Mouse (Mus musculus): ENCODE data around the gene Hormad2. TPM values are rescaled to one million over a fixed set of nuclear protein-coding genes. Genes with fewer than 3 reads are reported as not detected.

Hormad2 gene
- polyA plus RNA-seq, 1 experiment from 2014 or later, result 0.38 TPM

GRCm38 (mm10) chr11:4446195-4446868, 5.4 kb upstream of the Hormad2 start:
- no peaks in the 10 kb centered on the region for H3K36me3 ChIP-seq (ENCODE audit: control insufficient read depth, insufficient read depth, low read length)
- H3K27me3 ChIP-seq (ENCODE audit: control insufficient read depth, insufficient read depth, low read length), result no peaks in the 10 kb centered on the region
- H3K4me2 ChIP-seq (ENCODE audit: low read length), result no peak overlapping the region
- ATAC-seq (ENCODE audit: insufficient number of reproducible peaks, insufficient read depth, low FRiP score, low read depth), result no peak
- 90% methylated on average over 9 of the region's 9 CpGs for WGBS
- no peaks in the 10 kb centered on the region for H3K9me3 ChIP-seq (ENCODE audit: control insufficient read depth, low read length)
- H3K4me1 ChIP-seq (ENCODE audit: control insufficient read depth in 2 of 2, insufficient read depth in 2 of 2, low read length in 2 of 2), result no peaks in the 10 kb centered on the region
- H3K9ac ChIP-seq (ENCODE audit: low read length), result no peak overlapping the region
- no peak overlapping the region for H3K27ac ChIP-seq (replicated peaks in 1 of 2; ENCODE audit: control insufficient read depth in 1 of 2, insufficient read depth in 1 of 2, low read depth in 2 of 2, low read length in 2 of 2)
- no peak overlapping the region for H3K4me3 ChIP-seq (ENCODE audit: control insufficient read depth in 1 of 2, insufficient read depth in 1 of 2, low read depth in 1 of 2, low read length in 2 of 2)

GRCm38 (mm10) chr11:4442280-4442679, 1.4 kb upstream of the Hormad2 start:
- H3K27me3 ChIP-seq (ENCODE audit: control insufficient read depth, insufficient read depth, low read length), result no peaks in the 10 kb centered on the region
- no peaks in the 10 kb centered on the region for H3K9me3 ChIP-seq (ENCODE audit: control insufficient read depth, low read length)
- no peak for ATAC-seq (ENCODE audit: insufficient number of reproducible peaks, insufficient read depth, low FRiP score, low read depth)

GRCm38 (mm10) chr11:4438211-4438610, 2.7 kb downstream of the Hormad2 start:
- no peak for ATAC-seq (ENCODE audit: insufficient number of reproducible peaks, insufficient read depth, low FRiP score, low read depth)
- no peak overlapping the region for H3K27ac ChIP-seq (replicated peaks in 1 of 2; ENCODE audit: control insufficient read depth in 1 of 2, insufficient read depth in 1 of 2, low read depth in 2 of 2, low read length in 2 of 2)
- H3K4me1 ChIP-seq (ENCODE audit: control insufficient read depth in 2 of 2, insufficient read depth in 2 of 2, low read length in 2 of 2), result no peaks in the 10 kb centered on the region; a peak in 1 of 4 replicates
- H3K4me2 ChIP-seq (ENCODE audit: low read length), result no peak overlapping the region
- no peak overlapping the region for H3K9ac ChIP-seq (ENCODE audit: low read length)
- no peaks in the 10 kb centered on the region for H3K36me3 ChIP-seq (ENCODE audit: control insufficient read depth, insufficient read depth, low read length)
- H3K27me3 ChIP-seq (ENCODE audit: control insufficient read depth, insufficient read depth, low read length), result no peaks in the 10 kb centered on the region
- H3K4me3 ChIP-seq (ENCODE audit: control insufficient read depth in 1 of 2, insufficient read depth in 1 of 2, low read depth in 1 of 2, low read length in 2 of 2), result no peak overlapping the region
- 67% methylated on average over 2 of the region's 2 CpGs for WGBS
- H3K9me3 ChIP-seq (ENCODE audit: control insufficient read depth, low read length), result no peaks in the 10 kb centered on the region

More at GRCm38 (mm10) chr11:4442280-4442679, 1.4 kb upstream of the Hormad2 start:
- H3K27ac ChIP-seq (replicated peaks in 1 of 2; ENCODE audit: control insufficient read depth in 1 of 2, insufficient read depth in 1 of 2, low read depth in 2 of 2, low read length in 2 of 2), result no peak overlapping the region
- H3K4me3 ChIP-seq (ENCODE audit: control insufficient read depth in 1 of 2, insufficient read depth in 1 of 2, low read depth in 1 of 2, low read length in 2 of 2), result no peak overlapping the region
- 36% methylated on average over 1 of the region's 1 CpGs for WGBS
- no peaks in the 10 kb centered on the region; a peak in 1 of 4 replicates for H3K4me1 ChIP-seq (ENCODE audit: control insufficient read depth in 2 of 2, insufficient read depth in 2 of 2, low read length in 2 of 2)
- no peaks in the 10 kb centered on the region for H3K36me3 ChIP-seq (ENCODE audit: control insufficient read depth, insufficient read depth, low read length)
- no peak overlapping the region for H3K9ac ChIP-seq (ENCODE audit: low read length)
- H3K4me2 ChIP-seq (ENCODE audit: low read length), result no peak overlapping the region

- ATAC-seq (ENCODE audit: insufficient number of reproducible peaks, insufficient read depth, low FRiP score, low read depth), result no peak
- H3K36me3 ChIP-seq (ENCODE audit: control insufficient read depth, insufficient read depth, low read length), result no peaks in the 10 kb centered on the region
- no peaks in the 10 kb centered on the region; a peak in 1 of 4 replicates for H3K4me1 ChIP-seq (ENCODE audit: control insufficient read depth in 2 of 2, insufficient read depth in 2 of 2, low read length in 2 of 2)
- WGBS, result 86% methylated on average over 1 of the region's 1 CpGs
- H3K9me3 ChIP-seq (ENCODE audit: control insufficient read depth, low read length), result no peaks in the 10 kb centered on the region
- H3K27ac ChIP-seq (replicated peaks in 1 of 2; ENCODE audit: control insufficient read depth in 1 of 2, insufficient read depth in 1 of 2, low read depth in 2 of 2, low read length in 2 of 2), result no peak overlapping the region
- H3K27me3 ChIP-seq (ENCODE audit: control insufficient read depth, insufficient read depth, low read length), result no peaks in the 10 kb centered on the region
- H3K4me2 ChIP-seq (ENCODE audit: low read length), result no peak overlapping the region
- H3K9ac ChIP-seq (ENCODE audit: low read length), result no peak overlapping the region
- no peak overlapping the region for H3K4me3 ChIP-seq (ENCODE audit: control insufficient read depth in 1 of 2, insufficient read depth in 1 of 2, low read depth in 1 of 2, low read length in 2 of 2)
Measured at GRCm38 (mm10) chr11:4437318-4437717, 3.6 kb downstream of the Hormad2 start.

GRCm38 (mm10) chr11:4436631-4437030, 4.3 kb downstream of the Hormad2 start:
- Histone ChIP-seq H3K27ac (replicated peaks in 1 of 2; ENCODE audit: control insufficient read depth in 1 of 2, insufficient read depth in 1 of 2, low read depth in 2 of 2, low read length in 2 of 2) (no peak overlapping the region), H3K4me1 (ENCODE audit: control insufficient read depth in 2 of 2, insufficient read depth in 2 of 2, low read length in 2 of 2) (no peaks in the 10 kb centered on the region; a peak in 1 of 4 replicates), H3K4me2 (ENCODE audit: low read length) (no peak overlapping the region), H3K27me3 (ENCODE audit: control insufficient read depth, insufficient read depth, low read length) (no peaks in the 10 kb centered on the region), H3K36me3 (ENCODE audit: control insufficient read depth, insufficient read depth, low read length) (no peaks in the 10 kb centered on the region), H3K9me3 (ENCODE audit: control insufficient read depth, low read length) (no peaks in the 10 kb centered on the region), H3K4me3 (ENCODE audit: control insufficient read depth in 1 of 2, insufficient read depth in 1 of 2, low read depth in 1 of 2, low read length in 2 of 2) (no peak overlapping the region), H3K9ac (ENCODE audit: low read length) (no peak overlapping the region)
- ATAC-seq (ENCODE audit: insufficient number of reproducible peaks, insufficient read depth, low FRiP score, low read depth), result no peak
- WGBS, result 77% methylated on average over 3 of the region's 3 CpGs

GRCm38 (mm10) chr11:4434461-4434860, 6.4 kb downstream of the Hormad2 start:
- Histone ChIP-seq H3K4me1 (ENCODE audit: control insufficient read depth in 2 of 2, insufficient read depth in 2 of 2, low read length in 2 of 2) (no peaks in the 10 kb centered on the region), H3K36me3 (ENCODE audit: control insufficient read depth, insufficient read depth, low read length) (no peaks in the 10 kb centered on the region), H3K27ac (replicated peaks in 1 of 2; ENCODE audit: control insufficient read depth in 1 of 2, insufficient read depth in 1 of 2, low read depth in 2 of 2, low read length in 2 of 2) (no peak overlapping the region), H3K4me3 (ENCODE audit: control insufficient read depth in 1 of 2, insufficient read depth in 1 of 2, low read depth in 1 of 2, low read length in 2 of 2) (no peak overlapping the region), H3K9ac (ENCODE audit: low read length) (no peak overlapping the region), H3K9me3 (ENCODE audit: control insufficient read depth, low read length) (no peaks in the 10 kb centered on the region), H3K27me3 (ENCODE audit: control insufficient read depth, insufficient read depth, low read length) (no peaks in the 10 kb centered on the region), H3K4me2 (ENCODE audit: low read length) (no peak overlapping the region)
- WGBS, result 68% methylated on average over 4 of the region's 4 CpGs
- ATAC-seq (ENCODE audit: insufficient number of reproducible peaks, insufficient read depth, low FRiP score, low read depth), result no peak

- 81% methylated on average over 8 of the region's 8 CpGs for WGBS
- Histone ChIP-seq H3K9ac (ENCODE audit: low read length) (no peak overlapping the region), H3K27ac (replicated peaks in 1 of 2; ENCODE audit: control insufficient read depth in 1 of 2, insufficient read depth in 1 of 2, low read depth in 2 of 2, low read length in 2 of 2) (no peak overlapping the region), H3K36me3 (ENCODE audit: control insufficient read depth, insufficient read depth, low read length) (no peaks in the 10 kb centered on the region), H3K27me3 (ENCODE audit: control insufficient read depth, insufficient read depth, low read length) (no peaks in the 10 kb centered on the region), H3K4me3 (ENCODE audit: control insufficient read depth in 1 of 2, insufficient read depth in 1 of 2, low read depth in 1 of 2, low read length in 2 of 2) (no peak overlapping the region), H3K9me3 (ENCODE audit: control insufficient read depth, low read length) (no peaks in the 10 kb centered on the region), H3K4me2 (ENCODE audit: low read length) (no peak overlapping the region), H3K4me1 (ENCODE audit: control insufficient read depth in 2 of 2, insufficient read depth in 2 of 2, low read length in 2 of 2) (no peaks in the 10 kb centered on the region)
- no peak for ATAC-seq (ENCODE audit: insufficient number of reproducible peaks, insufficient read depth, low FRiP score, low read depth)
Measured at GRCm38 (mm10) chr11:4423818-4424217, 17.1 kb downstream of the Hormad2 start.

Measured in heart, embryonic 14.5 days (tissue).